Mouse (Mus musculus) heart, postnatal 0 days (tissue): ENCODE data around the gene Sept9. TPM values are rescaled to one million over a fixed set of nuclear protein-coding genes. Genes with fewer than 3 reads are reported as not detected.

Experiments
- ATAC-seq: fragments of 200-750 bp; cut with Nextera tagmentation; 2 replicates; pipeline ENCODE4 v1.8.0; 2017; ENCODE audit warnings: low read depth, moderate number of reproducible peaks, moderate library complexity; ENCODE audit not compliant: insufficient read depth
- DNase-seq: peaks from one replicate; pipeline ENCODE4 v3.0.0-alpha.2; 2016; ENCODE audit warnings: low spot score
- H3K27ac ChIP-seq: fragments of 300-500 bp; sonication (generic); 2 replicates; pipeline ENCODE4 v1.5.1; 2014; ENCODE audit warnings: low read depth, mild to moderate bottlenecking
- H3K27me3 ChIP-seq: fragments of 300-500 bp; sonication (generic); 2 replicates; pipeline ENCODE4 v1.6.1; 2014; ENCODE audit warnings: low read length, mixed read lengths; ENCODE audit not compliant: control insufficient read depth, insufficient read depth
- H3K36me3 ChIP-seq: fragments of 300-500 bp; sonication (generic); replicated peaks from 2 replicates; pipeline ENCODE4 v1.6.1; 2014; ENCODE audit warnings: low read length, mixed read lengths; ENCODE audit not compliant: control insufficient read depth, insufficient read depth
- H3K4me1 ChIP-seq: fragments of 300-500 bp; sonication (generic); 2 replicates; pipeline ENCODE4 v1.6.1; 2014; ENCODE audit warnings: antibody characterized with exemption; ENCODE audit not compliant: control insufficient read depth, insufficient read depth
- H3K4me2 ChIP-seq: fragments of 300-500 bp; sonication (generic); 2 replicates; pipeline ENCODE4 v1.6.1; 2014; ENCODE audit warnings: low read depth, mild to moderate bottlenecking, low read length, moderate library complexity
- H3K4me3 ChIP-seq: fragments of 300-500 bp; sonication (generic); 2 replicates; pipeline ENCODE4 v1.5.1; 2014; ENCODE audit warnings: low read depth, low read length
- H3K9ac ChIP-seq: fragments of 300-500 bp; sonication (generic); replicated peaks from 2 replicates; pipeline ENCODE4 v1.6.1; 2014; ENCODE audit warnings: low read depth, low read length, mixed read lengths
- H3K9me3 ChIP-seq: fragments of 300-500 bp; sonication (generic); replicated peaks from 2 replicates; pipeline ENCODE4 v1.6.1; 2016; ENCODE audit warnings: low read length; ENCODE audit not compliant: control insufficient read depth
- CTCF ChIP-seq: IDR thresholded peaks from 2 replicates; pipeline ENCODE4 v1.5.1; 2016; ENCODE audit warnings: antibody characterized with exemption, control low read depth, low read depth
- EP300 ChIP-seq: IDR thresholded peaks from 2 replicates; pipeline ENCODE4 v1.6.1; 2016; ENCODE audit warnings: antibody characterized with exemption, low read depth
- WGBS: fragments of 180-500 bp; shearing (Covaris S2); extraction: QIAGEN DNeasy Blood & Tissue Kit; methylation state at CpG from one replicate; pipeline ENCODE4 v1.1.7; 2014; 5-methylcytosine and 5-hydroxymethylcytosine counted together
- polyA plus RNA-seq: library from polyadenylated mRNA; unstranded; fragments of >200 nt; fragmentation: Nextera tagmentation; extraction: Ambion mirVana; gene quantifications from 2 replicates; pipeline ENCODE4 v1.2.1, GENCODE M21; 2015
- total RNA-seq: library from RNA; depleted of rRNA; stranded (reverse); fragments of >200 nt; gene quantifications from 2 replicates; pipeline ENCODE4 v1.2.3, GENCODE M21; 2014; ENCODE audit warnings: low replicate concordance

The Sept9 gene
- total and polyA plus RNA-seq, 2 experiments from 2014 or later: 31.6 to 64.2 TPM

GRCm38 (mm10) chr11:117154088-117154815 lies 45.2 kb upstream of the Sept9 start:
- TF ChIP-seq CTCF (peak; percentile 46), EP300 (no peak)
- Histone ChIP-seq H3K36me3 (peaks cover 90% of the 10 kb centered on the region), H3K27ac (no peak overlapping the region), H3K27me3 (no peaks in the 10 kb centered on the region), H3K9ac (no peak overlapping the region), H3K9me3 (no peaks in the 10 kb centered on the region), H3K4me2 (no peak overlapping the region), H3K4me3 (no peak overlapping the region), H3K4me1 (0 out of 2 replicates have a peak, but pooled peaks cover 6% of the 10 kb centered on the region)
- DNase-seq (peak; percentile 51), ATAC-seq (peak; percentile 60)
- WGBS: 31% methylated on average over 7 of the region's 7 CpGs

- WGBS: 54% methylated on average over 13 of the region's 15 CpGs
- ATAC-seq: no peak
- H3K27me3 ChIP-seq: no peaks in the 10 kb centered on the region
- no peak overlapping the region for H3K27ac ChIP-seq
- H3K9ac ChIP-seq: no peak overlapping the region
- no peaks in the 10 kb centered on the region for H3K9me3 ChIP-seq
- H3K4me2 ChIP-seq: no peak overlapping the region
- no peak for DNase-seq
- no peak overlapping the region for H3K4me3 ChIP-seq
- TF ChIP-seq EP300: no peak
- TF ChIP-seq CTCF: no peak
- 0 out of 2 replicates have a peak, but pooled peaks cover 6% of the 10 kb centered on the region for H3K4me1 ChIP-seq
- H3K36me3 ChIP-seq: peaks cover 65% of the 10 kb centered on the region
These were observed 42.7 kb upstream of the Sept9 start for GRCm38 (mm10) chr11:117156725-117157124.

- Histone ChIP-seq H3K36me3 (peaks cover 51% of the 10 kb centered on the region), H3K9ac (no peak overlapping the region), H3K4me2 (no peak overlapping the region), H3K4me3 (no peak overlapping the region), H3K27me3 (no peaks in the 10 kb centered on the region), H3K9me3 (no peaks in the 10 kb centered on the region), H3K4me1 (0 out of 2 replicates have a peak, but pooled peaks cover 6% of the 10 kb centered on the region), H3K27ac (0 out of 2 replicates have a peak overlapping the region, but pooled peaks have one; percentile 11)
- ATAC-seq (no peak), DNase-seq (no peak)
- 35% methylated on average over 11 of the region's 11 CpGs for WGBS
- no peak for TF ChIP-seq CTCF
- no peak for TF ChIP-seq EP300
These were observed 41.1 kb upstream of the Sept9 start for GRCm38 (mm10) chr11:117158343-117158742.

- no peak for DNase-seq
- Histone ChIP-seq H3K4me2 (no peak overlapping the region), H3K27ac (no peak overlapping the region), H3K9me3 (0 out of 2 replicates have a peak, but pooled peaks cover 5% of the 10 kb centered on the region), H3K4me3 (no peak overlapping the region), H3K36me3 (peaks cover 44% of the 10 kb centered on the region), H3K4me1 (0 out of 2 replicates have a peak, but pooled peaks cover 3% of the 10 kb centered on the region), H3K27me3 (no peaks in the 10 kb centered on the region), H3K9ac (no peak overlapping the region)
- no peak for ATAC-seq
- 64% methylated on average over 13 of the region's 13 CpGs for WGBS
- TF ChIP-seq EP300: no peak
- no peak for TF ChIP-seq CTCF
These were observed 40.1 kb upstream of the Sept9 start for GRCm38 (mm10) chr11:117159257-117159945.

- DNase-seq (no peak), ATAC-seq (peak; percentile 39)
- peak; percentile 4; the same call in 1 of the 2 replicates for TF ChIP-seq CTCF
- no peak for TF ChIP-seq EP300
These were observed 39.5 kb upstream of the Sept9 start for GRCm38 (mm10) chr11:117159946-117160307.

More at GRCm38 (mm10) chr11:117159946-117160307, 39.5 kb upstream of the Sept9 start:
- 0 out of 2 replicates have a peak, but pooled peaks cover 5% of the 10 kb centered on the region for H3K9me3 ChIP-seq
- no peak overlapping the region for H3K27ac ChIP-seq
- H3K9ac ChIP-seq: no peak overlapping the region
- H3K4me3 ChIP-seq: no peak overlapping the region
- H3K4me2 ChIP-seq: no peak overlapping the region
- no peaks in the 10 kb centered on the region for H3K27me3 ChIP-seq
- peaks cover 39% of the 10 kb centered on the region for H3K36me3 ChIP-seq
- 31% methylated on average over 5 of the region's 5 CpGs for WGBS
- no peaks in the 10 kb centered on the region for H3K4me1 ChIP-seq
